Mouse (Mus musculus) ES-E14 (cell line): Measurements from ENCODE around the gene Mylip. TPM values are rescaled to one million over a fixed set of nuclear protein-coding genes. Genes with fewer than 3 reads are reported as not detected.

Experiments used
- DNase-seq: peaks from one replicate; pipeline ENCODE4 v3.0.0-alpha.2; 2013; ENCODE audit warnings: low read depth, low spot score
- H3K27ac ChIP-seq: 2 replicates; pipeline ENCODE4 v1.5.1; 2012; ENCODE audit warnings: low read depth, mild to moderate bottlenecking, low read length, moderate library complexity, mixed read lengths; ENCODE audit not compliant: poor library complexity, insufficient read depth, severe bottlenecking
- H3K36me3 ChIP-seq: 2 replicates; pipeline ENCODE4 v1.6.1; 2012; ENCODE audit warnings: mild to moderate bottlenecking, low read length, moderate library complexity, mixed read lengths; ENCODE audit not compliant: control insufficient read depth, poor library complexity, insufficient read depth, severe bottlenecking
- H3K4me1 ChIP-seq, 2 experiments: fragments of 150-350 bp in 1 of 2; sonication (generic) in 1 of 2; 2 replicates each; pipeline ENCODE4 v1.6.1; 2012; ENCODE audit warnings: low read length in 2 of 2, mild to moderate bottlenecking in 1 of 2, mixed read lengths in 1 of 2; ENCODE audit not compliant: control insufficient read depth in 2 of 2, insufficient read depth in 2 of 2, poor library complexity in 1 of 2
- H3K4me3 ChIP-seq, 2 experiments: fragments of 150-350 bp in 1 of 2; sonication (generic) in 1 of 2; 2 replicates each; pipeline ENCODE4 v1.5.1; 2012; ENCODE audit warnings: low read length in 2 of 2, low read depth in 1 of 2, mild to moderate bottlenecking in 1 of 2, mixed read lengths in 1 of 2; ENCODE audit not compliant: insufficient read depth in 1 of 2, poor library complexity in 1 of 2, severe bottlenecking in 1 of 2
- H3K9ac ChIP-seq: 2 replicates; pipeline ENCODE4 v1.6.1; 2012; ENCODE audit warnings: low read depth, mild to moderate bottlenecking, low read length, mixed read lengths; ENCODE audit not compliant: poor library complexity, insufficient read depth, severe bottlenecking
- H3K9me3 ChIP-seq: fragments of 150-350 bp; sonication (generic); 2 replicates; pipeline ENCODE4 v1.6.1; 2012; ENCODE audit warnings: low read depth, mild to moderate bottlenecking, low read length; ENCODE audit not compliant: control insufficient read depth, insufficient read depth
- CHD2 ChIP-seq: IDR thresholded peaks from 2 replicates; pipeline ENCODE4 v1.6.1; 2014; ENCODE audit warnings: mild to moderate bottlenecking, low read depth, low read length, inconsistent platforms
- HCFC1 ChIP-seq: IDR thresholded peaks from 2 replicates; pipeline ENCODE4 v1.6.1; 2012; ENCODE audit warnings: low read length, inconsistent platforms, borderline replicate concordance; ENCODE audit not compliant: insufficient read depth
- MAFK ChIP-seq: IDR thresholded peaks from 2 replicates; pipeline ENCODE4 v1.6.1; 2014; ENCODE audit warnings: mild to moderate bottlenecking, low read depth, low read length, inconsistent platforms; ENCODE audit not compliant: insufficient read depth
- ZC3H11A ChIP-seq: IDR thresholded peaks from 2 replicates; pipeline ENCODE4 v1.6.1; 2012; ENCODE audit warnings: low read depth, mild to moderate bottlenecking, inconsistent platforms, low read length, borderline replicate concordance
- ZNF384 ChIP-seq: IDR thresholded peaks from 2 replicates; pipeline ENCODE4 v1.6.1; 2012; ENCODE audit warnings: low read depth, low read length, inconsistent platforms
- in situ Hi-C, 2 experiments: fragments of 600-800 bp; cut with MboI; formaldehyde crosslinking; loops; one replicate each; pipeline ENCODE4 v1.15.1; 2025; ENCODE audit warnings: low sequenced_read_pairs in 2 of 2, inconsistent platforms in 1 of 2; ENCODE audit not compliant: unreplicated experiment in 2 of 2
- total RNA-seq: library from RNA; depleted of rRNA; stranded (reverse); fragments of 300-350 nt; gene quantifications from 2 replicates; pipeline ENCODE4 v1.2.3, GENCODE M21; 2012

Mylip gene
- total RNA-seq, 1 experiment = 2.2 TPM

- Histone ChIP-seq H3K27ac (no peak overlapping the region), H3K36me3 (no peaks in the 10 kb centered on the region), H3K9ac (no peak overlapping the region), H3K4me1 (no peaks in the 10 kb centered on the region), H3K9me3 (no peaks in the 10 kb centered on the region), H3K4me3 (no peak overlapping the region)
- no peak for DNase-seq
- in situ Hi-C loops = no loop called here
- TF ChIP-seq ZNF384 (no peak), ZC3H11A (no peak), MAFK (no peak), HCFC1 (no peak), CHD2 (no peak)
Measured at GRCm38 (mm10) chr13:45446636-45447035, 57.1 kb downstream of the Mylip start.

- Histone ChIP-seq H3K36me3 (no peaks in the 10 kb centered on the region), H3K4me3 (no peak overlapping the region), H3K9me3 (no peaks in the 10 kb centered on the region), H3K9ac (no peak overlapping the region), H3K4me1 (no peaks in the 10 kb centered on the region), H3K27ac (no peak overlapping the region)
- DNase-seq = no peak
- TF ChIP-seq ZC3H11A = no peak
- in situ Hi-C loops = no loop called here
Measured at GRCm38 (mm10) chr13:45452437-45452836, 62.9 kb downstream of the Mylip start.

GRCm38 (mm10) chr13:45453033-45453432 is 63.5 kb downstream of the Mylip start:
- Histone ChIP-seq H3K9ac (no peak overlapping the region), H3K4me3 (no peak overlapping the region), H3K4me1 (no peaks in the 10 kb centered on the region), H3K27ac (no peak overlapping the region), H3K36me3 (no peaks in the 10 kb centered on the region), H3K9me3 (no peaks in the 10 kb centered on the region)
- in situ Hi-C loops = no loop called here
- TF ChIP-seq MAFK (no peak), ZC3H11A (no peak), ZNF384 (no peak), CHD2 (no peak), HCFC1 (no peak)
- no peak for DNase-seq

- Histone ChIP-seq H3K9ac (no peak overlapping the region), H3K4me3 (no peak overlapping the region), H3K27ac (no peak overlapping the region), H3K36me3 (no peaks in the 10 kb centered on the region), H3K9me3 (no peaks in the 10 kb centered on the region), H3K4me1 (no peaks in the 10 kb centered on the region)
- in situ Hi-C loops = no loop called here
- no peak for DNase-seq
- TF ChIP-seq ZNF384 (no peak), MAFK (no peak), CHD2 (no peak), ZC3H11A (no peak), HCFC1 (no peak)
Measured at GRCm38 (mm10) chr13:45454044-45454443, 64.5 kb downstream of the Mylip start.

GRCm38 (mm10) chr13:45454641-45455040 is 65.1 kb downstream of the Mylip start:
- DNase-seq = no peak
- no peaks in the 10 kb centered on the region for H3K36me3 ChIP-seq
- H3K4me3 ChIP-seq = no peak overlapping the region
- H3K9me3 ChIP-seq = no peaks in the 10 kb centered on the region
- in situ Hi-C loops = no loop called here
- no peak overlapping the region for H3K27ac ChIP-seq
- H3K4me1 ChIP-seq = no peaks in the 10 kb centered on the region
- TF ChIP-seq ZC3H11A (no peak), CHD2 (no peak), MAFK (no peak), ZNF384 (no peak), HCFC1 (no peak)
- no peak overlapping the region for H3K9ac ChIP-seq
